Mouse (Mus musculus) midbrain, embryonic 13.5 days (tissue): ENCODE measurements around the gene Anapc1. TPM values are rescaled to one million over a fixed set of nuclear protein-coding genes. Genes with fewer than 3 reads are reported as not detected.
A peak's percentile ranks its signal among the peaks of the same experiment; 100 is the strongest.
"Not testable (repeated sequence)": the region's sequence is repeated elsewhere in the genome, so short reads cannot be mapped to it uniquely, and the experiment has no call there.

Experiments
- ATAC-seq: fragments of 200-750 bp; cut with Nextera tagmentation; 2 replicates; pipeline ENCODE4 v1.8.0; 2017; ENCODE audit warnings: mild to moderate bottlenecking, moderate TSS enrichment, moderate library complexity
- H3K27ac ChIP-seq: fragments of 300-500 bp; sonication (generic); 2 replicates; pipeline ENCODE4 v1.5.1; 2015; ENCODE audit warnings: inconsistent platforms, mild to moderate bottlenecking, moderate library complexity
- H3K27me3 ChIP-seq: fragments of 300-500 bp; sonication (generic); 2 replicates; pipeline ENCODE4 v1.6.1; 2015; ENCODE audit warnings: mild to moderate bottlenecking, inconsistent platforms
- H3K36me3 ChIP-seq: fragments of 300-500 bp; sonication (generic); 2 replicates; pipeline ENCODE4 v1.6.1; 2015; ENCODE audit warnings: mild to moderate bottlenecking, inconsistent platforms
- H3K4me1 ChIP-seq: fragments of 300-500 bp; sonication (generic); replicated peaks from 2 replicates; pipeline ENCODE4 v1.6.1; 2015; ENCODE audit warnings: inconsistent platforms
- H3K4me2 ChIP-seq: fragments of 300-500 bp; sonication (generic); replicated peaks from 2 replicates; pipeline ENCODE4 v1.6.1; 2015; ENCODE audit warnings: moderate library complexity, mild to moderate bottlenecking, inconsistent platforms
- H3K4me3 ChIP-seq: fragments of 300-500 bp; sonication (generic); replicated peaks from 2 replicates; pipeline ENCODE4 v1.5.1; 2015; ENCODE audit warnings: mild to moderate bottlenecking, inconsistent platforms
- H3K9ac ChIP-seq: fragments of 300-500 bp; sonication (generic); replicated peaks from 2 replicates; pipeline ENCODE4 v1.6.1; 2015; ENCODE audit warnings: mild to moderate bottlenecking, inconsistent platforms
- H3K9me3 ChIP-seq: fragments of 300-500 bp; sonication (generic); 2 replicates; pipeline ENCODE4 v1.6.1; 2016; ENCODE audit warnings: mild to moderate bottlenecking, inconsistent platforms
- WGBS: fragments of 180-500 bp; shearing (Covaris S2); methylation state at CpG from one replicate; pipeline ENCODE4 v1.1.7; 2015; 5-methylcytosine and 5-hydroxymethylcytosine counted together
- polyA plus RNA-seq: library from polyadenylated mRNA; unstranded; fragments of >200 nt; fragmentation: Nextera tagmentation; extraction: Ambion mirVana; gene quantifications from 2 replicates; pipeline ENCODE4 v1.2.1, GENCODE M21; 2015

Gene Anapc1
- polyA plus RNA-seq, 1 experiment from 2014 or later: 57.9 TPM

GRCm38 (mm10) chr2:128694548-128694947, 7.4 kb upstream of the Anapc1 start:
- Histone ChIP-seq H3K27ac (no peak overlapping the region), H3K9me3 (no peaks in the 10 kb centered on the region), H3K36me3 (no peaks in the 10 kb centered on the region), H3K9ac (no peak overlapping the region), H3K4me1 (peaks cover 21% of the 10 kb centered on the region), H3K4me2 (no peak overlapping the region), H3K27me3 (peaks cover 21% of the 10 kb centered on the region), H3K4me3 (no peak overlapping the region)
- no peak for ATAC-seq

- Histone ChIP-seq H3K27me3 (peaks cover 15% of the 10 kb centered on the region), H3K4me1 (peaks cover 13% of the 10 kb centered on the region)
- H3K4me3 ChIP-seq, H3K4me2 ChIP-seq, ATAC-seq, H3K9me3 ChIP-seq, H3K27ac ChIP-seq, H3K9ac ChIP-seq, H3K36me3 ChIP-seq: not testable (repeated sequence)
- WGBS: 95% methylated on average over 3 of the region's 3 CpGs
Observed at GRCm38 (mm10) chr2:128693828-128694227, 6.6 kb upstream of the Anapc1 start.

GRCm38 (mm10) chr2:128693236-128693635, 6.0 kb upstream of the Anapc1 start:
- Histone ChIP-seq H3K27ac (no peak overlapping the region), H3K36me3 (no peaks in the 10 kb centered on the region), H3K4me1 (peaks cover 8% of the 10 kb centered on the region; the same call in 1 of the 2 replicates), H3K4me2 (no peak overlapping the region), H3K9ac (no peak overlapping the region), H3K9me3 (no peaks in the 10 kb centered on the region), H3K4me3 (no peak overlapping the region), H3K27me3 (0 out of 2 replicates have a peak, but pooled peaks cover 10% of the 10 kb centered on the region)
- WGBS: 64% methylated on average over 4 of the region's 4 CpGs
- no peak for ATAC-seq

- no peak for ATAC-seq
- 90% methylated on average over 10 of the region's 10 CpGs for WGBS
Observed at GRCm38 (mm10) chr2:128692771-128693170, 5.6 kb upstream of the Anapc1 start.

GRCm38 (mm10) chr2:128692336-128692735, 5.1 kb upstream of the Anapc1 start:
- Histone ChIP-seq H3K27ac (no peak overlapping the region), H3K4me2 (no peak overlapping the region), H3K27me3 (0 out of 2 replicates have a peak, but pooled peaks cover 9% of the 10 kb centered on the region), H3K4me3 (no peak overlapping the region), H3K36me3 (no peaks in the 10 kb centered on the region), H3K9me3 (no peaks in the 10 kb centered on the region), H3K4me1 (peaks cover 5% of the 10 kb centered on the region; the same call in 1 of the 2 replicates), H3K9ac (no peak overlapping the region)
- 82% methylated on average over 14 of the region's 14 CpGs for WGBS
- ATAC-seq: no peak

More at GRCm38 (mm10) chr2:128692771-128693170, 5.6 kb upstream of the Anapc1 start:
- H3K4me1 ChIP-seq: peaks cover 7% of the 10 kb centered on the region; the same call in 1 of the 2 replicates
- H3K27me3 ChIP-seq: 0 out of 2 replicates have a peak, but pooled peaks cover 10% of the 10 kb centered on the region
- no peak overlapping the region for H3K27ac ChIP-seq
- no peak overlapping the region for H3K9ac ChIP-seq
- H3K4me3 ChIP-seq: no peak overlapping the region
- H3K9me3 ChIP-seq: no peaks in the 10 kb centered on the region
- H3K36me3 ChIP-seq: no peaks in the 10 kb centered on the region
- no peak overlapping the region for H3K4me2 ChIP-seq

- ATAC-seq: peak; percentile 90
- Histone ChIP-seq H3K4me2 (peak overlapping the region; percentile 71), H3K36me3 (peaks cover 18% of the 10 kb centered on the region), H3K9me3 (no peaks in the 10 kb centered on the region), H3K27ac (peak overlapping the region; percentile 81), H3K4me1 (peaks cover 20% of the 10 kb centered on the region), H3K9ac (peak overlapping the region; percentile 97), H3K27me3 (0 out of 2 replicates have a peak, but pooled peaks cover 2% of the 10 kb centered on the region), H3K4me3 (peak overlapping the region; percentile 91)
- WGBS: 45% methylated on average over 10 of the region's 10 CpGs
Observed at GRCm38 (mm10) chr2:128687558-128688120, 448 bp upstream of the Anapc1 start.

- WGBS: 85% methylated on average over 4 of the region's 4 CpGs
- H3K27ac ChIP-seq: no peak overlapping the region
- H3K36me3 ChIP-seq: peaks cover 70% of the 10 kb centered on the region
Observed at GRCm38 (mm10) chr2:128680661-128681060, 6.5 kb downstream of the Anapc1 start.

GRCm38 (mm10) chr2:128620578-128620977, 66.6 kb downstream of the Anapc1 start:
- WGBS: 93% methylated on average over 1 of the region's 1 CpGs
- ATAC-seq: no peak
- H3K4me3 ChIP-seq: no peak overlapping the region
- H3K4me2 ChIP-seq: no peak overlapping the region
- no peak overlapping the region for H3K9ac ChIP-seq
- no peaks in the 10 kb centered on the region for H3K4me1 ChIP-seq
- H3K27me3 ChIP-seq: no peaks in the 10 kb centered on the region
- no peaks in the 10 kb centered on the region for H3K9me3 ChIP-seq
- peaks cover 89% of the 10 kb centered on the region for H3K36me3 ChIP-seq
- H3K27ac ChIP-seq: no peak overlapping the region

More at GRCm38 (mm10) chr2:128680661-128681060, 6.5 kb downstream of the Anapc1 start:
- H3K9ac ChIP-seq: no peak overlapping the region
- no peaks in the 10 kb centered on the region for H3K27me3 ChIP-seq
- no peak overlapping the region for H3K4me3 ChIP-seq
- ATAC-seq: no peak
- H3K4me2 ChIP-seq: no peak overlapping the region
- peaks cover 5% of the 10 kb centered on the region for H3K4me1 ChIP-seq
- H3K9me3 ChIP-seq: no peaks in the 10 kb centered on the region

GRCm38 (mm10) chr2:128615366-128615765, 71.8 kb downstream of the Anapc1 start:
- H3K4me1 ChIP-seq: no peaks in the 10 kb centered on the region
- H3K27ac ChIP-seq: no peak overlapping the region
- H3K9ac ChIP-seq: no peak overlapping the region
- 96% methylated on average over 4 of the region's 4 CpGs for WGBS
- no peak overlapping the region for H3K4me3 ChIP-seq
- H3K4me2 ChIP-seq: no peak overlapping the region
- no peaks in the 10 kb centered on the region for H3K9me3 ChIP-seq
- no peaks in the 10 kb centered on the region for H3K27me3 ChIP-seq
- no peak for ATAC-seq
- H3K36me3 ChIP-seq: peaks cover 91% of the 10 kb centered on the region

GRCm38 (mm10) chr2:128613365-128613764, 73.8 kb downstream of the Anapc1 start:
- Histone ChIP-seq H3K9ac (no peak overlapping the region), H3K4me1 (no peaks in the 10 kb centered on the region), H3K4me2 (no peak overlapping the region), H3K27me3 (no peaks in the 10 kb centered on the region), H3K4me3 (no peak overlapping the region), H3K36me3 (peaks cover 81% of the 10 kb centered on the region), H3K9me3 (no peaks in the 10 kb centered on the region), H3K27ac (no peak overlapping the region)
- no peak for ATAC-seq
- WGBS: 89% methylated on average over 5 of the region's 5 CpGs

- WGBS: 96% methylated on average over 7 of the region's 7 CpGs
- H3K4me3 ChIP-seq: no peak overlapping the region
Observed at GRCm38 (mm10) chr2:128612275-128612674, 74.9 kb downstream of the Anapc1 start.

GRCm38 (mm10) chr2:128611178-128611577, 76.0 kb downstream of the Anapc1 start:
- 95% methylated on average over 8 of the region's 8 CpGs for WGBS
- Histone ChIP-seq H3K27me3 (no peaks in the 10 kb centered on the region), H3K4me2 (no peak overlapping the region), H3K9me3 (0 out of 2 replicates have a peak, but pooled peaks cover 4% of the 10 kb centered on the region), H3K4me1 (no peaks in the 10 kb centered on the region), H3K27ac (no peak overlapping the region), H3K4me3 (no peak overlapping the region), H3K9ac (no peak overlapping the region), H3K36me3 (peaks cover 60% of the 10 kb centered on the region)
- no peak for ATAC-seq

More at GRCm38 (mm10) chr2:128612275-128612674, 74.9 kb downstream of the Anapc1 start:
- no peak overlapping the region for H3K4me2 ChIP-seq
- peaks cover 70% of the 10 kb centered on the region for H3K36me3 ChIP-seq
- H3K27me3 ChIP-seq: no peaks in the 10 kb centered on the region
- no peak overlapping the region for H3K9ac ChIP-seq
- H3K27ac ChIP-seq: no peak overlapping the region
- no peaks in the 10 kb centered on the region for H3K9me3 ChIP-seq
- H3K4me1 ChIP-seq: no peaks in the 10 kb centered on the region
- no peak for ATAC-seq

GRCm38 (mm10) chr2:128609286-128609685, 77.9 kb downstream of the Anapc1 start:
- peaks cover 46% of the 10 kb centered on the region for H3K36me3 ChIP-seq
- H3K27me3 ChIP-seq: no peaks in the 10 kb centered on the region
- ATAC-seq: no peak
- no peak overlapping the region for H3K9ac ChIP-seq
- WGBS: 90% methylated on average over 5 of the region's 5 CpGs
- no peaks in the 10 kb centered on the region for H3K4me1 ChIP-seq
- no peak overlapping the region for H3K4me3 ChIP-seq
- H3K27ac ChIP-seq: no peak overlapping the region
- peaks cover 4% of the 10 kb centered on the region; the same call in 1 of the 2 replicates for H3K9me3 ChIP-seq
- H3K4me2 ChIP-seq: no peak overlapping the region
